Mouse (Mus musculus) MEL (cell line): ENCODE data around the gene 1700069L16Rik. TPM values are rescaled to one million over a fixed set of nuclear protein-coding genes. Genes with fewer than 3 reads are reported as not detected.

ENCODE experiments used
- DNase-seq: peaks from one replicate; pipeline ENCODE4 v3.0.0; 2011; ENCODE audit warnings: low read depth, low spot score
- H3K27ac ChIP-seq: 2 replicates; pipeline ENCODE4 v1.5.1; 2012; ENCODE audit warnings: low read depth, mild to moderate bottlenecking, control low read depth, low read length, moderate library complexity; ENCODE audit not compliant: control insufficient read depth
- H3K27me3 ChIP-seq, 2 experiments: fragments of 150-350 bp in 1 of 2; sonication (generic) in 1 of 2; 2 replicates each; pipeline ENCODE4 v1.6.1; 2012; ENCODE audit warnings: low read length in 2 of 2, mild to moderate bottlenecking in 2 of 2, improper control_type of control experiment in 1 of 2, moderate library complexity in 1 of 2; ENCODE audit not compliant: insufficient read depth in 2 of 2, control insufficient read depth in 1 of 2
- H3K36me3 ChIP-seq, 2 experiments: 2 replicates each; pipeline ENCODE4 v1.6.1; 2012 to 2014; ENCODE audit warnings: low read length in 2 of 2, improper control_type of control experiment in 1 of 2, inconsistent platforms in 1 of 2, mild to moderate bottlenecking in 1 of 2; ENCODE audit not compliant: insufficient read depth in 2 of 2, control insufficient read depth in 1 of 2
- H3K4me1 ChIP-seq, 2 experiments: fragments of 150-350 bp in 1 of 2; sonication (generic) in 1 of 2; 2 replicates each; pipeline ENCODE4 v1.6.1; 2012; ENCODE audit warnings: low read length in 2 of 2, improper control_type of control experiment in 1 of 2, mild to moderate bottlenecking in 1 of 2; ENCODE audit not compliant: insufficient read depth in 2 of 2, control insufficient read depth in 1 of 2
- H3K4me3 ChIP-seq, 2 experiments: fragments of 150-350 bp in 1 of 2; sonication (generic) in 1 of 2; 2 replicates each; pipeline ENCODE4 v1.5.1; 2012; ENCODE audit warnings: low read depth in 2 of 2, low read length in 2 of 2, mild to moderate bottlenecking in 2 of 2, moderate library complexity in 2 of 2, control low read depth in 1 of 2, improper control_type of control experiment in 1 of 2; ENCODE audit not compliant: control insufficient read depth in 1 of 2, insufficient read depth in 1 of 2
- H3K79me2 ChIP-seq: 2 replicates; pipeline ENCODE4 v1.6.1; 2012; ENCODE audit warnings: mild to moderate bottlenecking, low read length, moderate library complexity; ENCODE audit not compliant: control insufficient read depth, poor library complexity, insufficient read depth
- H3K9ac ChIP-seq: 2 replicates; pipeline ENCODE4 v1.6.1; 2012; ENCODE audit warnings: low read depth, mild to moderate bottlenecking, control low read depth, low read length, moderate library complexity; ENCODE audit not compliant: control insufficient read depth, poor library complexity, severe bottlenecking
- H3K9me3 ChIP-seq: fragments of 150-350 bp; sonication (generic); replicated peaks from 2 replicates; pipeline ENCODE4 v1.6.1; 2012; ENCODE audit warnings: mild to moderate bottlenecking, low read length, improper control_type of control experiment, moderate library complexity; ENCODE audit not compliant: insufficient read depth
- CHD2 ChIP-seq: IDR thresholded peaks from 2 replicates; pipeline ENCODE4 v1.6.1; 2011; ENCODE audit warnings: low read length, improper control_type of control experiment
- E2F4 ChIP-seq: IDR thresholded peaks from 2 replicates; pipeline ENCODE4 v1.6.1; 2011; ENCODE audit warnings: low read depth, low read length, improper control_type of control experiment, borderline replicate concordance
- ETS1 ChIP-seq: IDR thresholded peaks from 2 replicates; pipeline ENCODE4 v1.6.1; 2012; ENCODE audit warnings: low read depth, mild to moderate bottlenecking, inconsistent platforms, low read length, improper control_type of control experiment, moderate library complexity
- GABPA ChIP-seq: IDR thresholded peaks from 2 replicates; pipeline ENCODE4 v1.6.1; 2012; ENCODE audit warnings: low read depth, mild to moderate bottlenecking, inconsistent platforms, low read length, improper control_type of control experiment, moderate library complexity
- GATA1 ChIP-seq: IDR thresholded peaks from 2 replicates; pipeline ENCODE4 v1.6.1; 2011; ENCODE audit warnings: low read depth, low read length, improper control_type of control experiment
- HCFC1 ChIP-seq: IDR thresholded peaks from 2 replicates; pipeline ENCODE4 v1.6.1; 2012; ENCODE audit warnings: low read depth, mild to moderate bottlenecking, inconsistent platforms, low read length, improper control_type of control experiment, moderate library complexity
- JUND ChIP-seq: IDR thresholded peaks from 2 replicates; pipeline ENCODE4 v1.6.1; 2011; ENCODE audit warnings: low read depth, mild to moderate bottlenecking, improper control_type of control experiment, low read length
- MEF2A ChIP-seq: IDR thresholded peaks from 2 replicates; pipeline ENCODE4 v1.6.1; 2014; ENCODE audit warnings: low read depth, mild to moderate bottlenecking, inconsistent platforms, low read length, improper control_type of control experiment; ENCODE audit not compliant: poor library complexity, insufficient replicate concordance, severe bottlenecking; ENCODE audit errors: extremely low read depth
- MYC ChIP-seq: IDR thresholded peaks from 2 replicates; pipeline ENCODE4 v1.6.1; 2011; ENCODE audit warnings: low read depth, mild to moderate bottlenecking, low read length, improper control_type of control experiment, moderate library complexity
- NELFE ChIP-seq: IDR thresholded peaks from 2 replicates; pipeline ENCODE4 v1.6.1; 2011; ENCODE audit warnings: low read depth, low read length, improper control_type of control experiment
- NRF1 ChIP-seq: IDR thresholded peaks from 2 replicates; pipeline ENCODE4 v1.6.1; 2014; ENCODE audit warnings: low read depth, mild to moderate bottlenecking, inconsistent platforms, low read length, improper control_type of control experiment, moderate library complexity; ENCODE audit not compliant: poor library complexity, insufficient read depth, severe bottlenecking
- POLR2AphosphoS5 ChIP-seq: IDR thresholded peaks from 2 replicates; pipeline ENCODE4 v1.6.1; 2012; ENCODE audit warnings: low read depth, borderline replicate concordance, mild to moderate bottlenecking, inconsistent platforms, low read length, moderate library complexity, mixed read lengths
- RAD21 ChIP-seq: IDR thresholded peaks from 2 replicates; pipeline ENCODE4 v1.6.1; 2011; ENCODE audit warnings: mild to moderate bottlenecking, low read depth, low read length, improper control_type of control experiment
- TBP ChIP-seq: IDR thresholded peaks from 2 replicates; pipeline ENCODE4 v1.8.0; 2011; ENCODE audit warnings: low read depth, low read length, improper control_type of control experiment
- TCF12 ChIP-seq: IDR thresholded peaks from 2 replicates; pipeline ENCODE4 v1.6.1; 2014; ENCODE audit warnings: low read depth, mild to moderate bottlenecking, inconsistent platforms, low read length, improper control_type of control experiment, moderate library complexity
- UBTF ChIP-seq: IDR thresholded peaks from 2 replicates; pipeline ENCODE4 v1.6.1; 2012; ENCODE audit warnings: low read depth, mild to moderate bottlenecking, inconsistent platforms, low read length, improper control_type of control experiment, moderate library complexity, borderline replicate concordance; ENCODE audit not compliant: insufficient read depth
- USF2 ChIP-seq, 2 experiments: IDR thresholded peaks; 2 replicates each; pipeline ENCODE4 v1.6.1; 2011 to 2012; ENCODE audit warnings: improper control_type of control experiment in 2 of 2, low read length in 2 of 2, borderline replicate concordance in 1 of 2, inconsistent platforms in 1 of 2, low read depth in 1 of 2, mild to moderate bottlenecking in 1 of 2; ENCODE audit not compliant: insufficient read depth in 1 of 2
- ZKSCAN1 ChIP-seq: IDR thresholded peaks from 2 replicates; pipeline ENCODE4 v1.6.1; 2012; ENCODE audit warnings: low read depth, mild to moderate bottlenecking, inconsistent platforms, low read length, improper control_type of control experiment, moderate library complexity
- ZNF384 ChIP-seq: IDR thresholded peaks from 2 replicates; pipeline ENCODE4 v1.6.1; 2012; ENCODE audit warnings: low read depth, mild to moderate bottlenecking, inconsistent platforms, low read length, improper control_type of control experiment
- polyA plus RNA-seq, 2 experiments: library from polyadenylated mRNA; stranded (reverse) in 1 of 2; unstranded in 1 of 2; fragments of >175 nt in 1 of 2; fragments of >200 nt in 1 of 2; gene quantifications; 2 replicates each; pipeline versions ENCODE4 v1.2.1 to v1.2.4; 2012; ENCODE audit warnings: low replicate concordance in 2 of 2, low read depth in 1 of 2; ENCODE audit not compliant: insufficient read length in 2 of 2, insufficient read depth in 1 of 2, missing spikeins in 1 of 2
- total RNA-seq: library from RNA; depleted of rRNA; stranded (reverse); fragments of 300-350 nt; gene quantifications from 2 replicates; pipeline ENCODE4 v1.2.3, GENCODE M21; 2012

1700069L16Rik gene
- total and polyA plus RNA-seq, 3 experiments: not detected

GRCm38 (mm10) chr5:113716581-113717388 lies 7.8 kb downstream of the 1700069L16Rik start:
- peak; percentile 42 for DNase-seq
- Histone ChIP-seq H3K79me2 (no peaks in the 10 kb centered on the region), H3K27ac (no peak overlapping the region), H3K9me3 (no peaks in the 10 kb centered on the region), H3K9ac (no peak overlapping the region), H3K4me1 (no peaks in the 10 kb centered on the region), H3K36me3 (no peaks in the 10 kb centered on the region), H3K4me3 (no peak overlapping the region), H3K27me3 (no peaks in the 10 kb centered on the region)
- TF ChIP-seq JUND (no peak), GATA1 (no peak), HCFC1 (no peak), GABPA (no peak), ETS1 (no peak), UBTF (no peak), USF2 (IDR thresholded peaks at IDR 0.05; ENCODE audit: borderline replicate concordance in 1 of 2, insufficient read depth in 1 of 2, low read depth in 1 of 2, low read length in 2 of 2) (no peak), NELFE (no peak), POLR2AphosphoS5 (no peak), NRF1 (no peak), CHD2 (no peak), RAD21 (no peak), ZKSCAN1 (no peak), ZNF384 (no peak), MYC (no peak), MEF2A (no peak), TBP (no peak), TCF12 (no peak)
- TF ChIP-seq, all 39 proteins: peak for 0

- no peak overlapping the region for H3K4me3 ChIP-seq
- no peaks in the 10 kb centered on the region for H3K9me3 ChIP-seq
- H3K36me3 ChIP-seq: no peaks in the 10 kb centered on the region
- no peak overlapping the region for H3K27ac ChIP-seq
- no peaks in the 10 kb centered on the region for H3K4me1 ChIP-seq
- no peak overlapping the region for H3K9ac ChIP-seq
- no peaks in the 10 kb centered on the region for H3K27me3 ChIP-seq
- no peak for DNase-seq
- no peaks in the 10 kb centered on the region for H3K79me2 ChIP-seq
- TF ChIP-seq E2F4 (no peak), RAD21 (no peak), POLR2AphosphoS5 (no peak), ZKSCAN1 (no peak), GABPA (no peak), CHD2 (no peak)
Observed at GRCm38 (mm10) chr5:113712861-113713260, 11.7 kb downstream of the 1700069L16Rik start.
